Mouse (Mus musculus) hindbrain, embryonic 16.5 days (tissue): ENCODE results near the gene Khnyn. TPM values are rescaled to one million over a fixed set of nuclear protein-coding genes. Genes with fewer than 3 reads are reported as not detected.

Experiments
- ATAC-seq: fragments of 200-750 bp; cut with Nextera tagmentation; 2 replicates; pipeline ENCODE4 v1.8.0; 2017; ENCODE audit warnings: moderate TSS enrichment, moderate library complexity
- H3K27ac ChIP-seq: fragments of 300-500 bp; sonication (generic); 2 replicates; pipeline ENCODE4 v1.5.1; 2014; ENCODE audit warnings: low read depth, mild to moderate bottlenecking, control low read depth, low read length, moderate library complexity
- H3K27me3 ChIP-seq: fragments of 300-500 bp; sonication (generic); replicated peaks from 2 replicates; pipeline ENCODE4 v1.6.1; 2014; ENCODE audit warnings: low read length; ENCODE audit not compliant: control insufficient read depth, insufficient read depth
- H3K36me3 ChIP-seq: fragments of 300-500 bp; sonication (generic); 2 replicates; pipeline ENCODE4 v1.6.1; 2014; ENCODE audit warnings: mild to moderate bottlenecking, low read length, moderate library complexity, mixed read lengths; ENCODE audit not compliant: control insufficient read depth, insufficient read depth
- H3K4me1 ChIP-seq: fragments of 300-500 bp; sonication (generic); 2 replicates; pipeline ENCODE4 v1.6.1; 2014; ENCODE audit warnings: low read depth, low read length; ENCODE audit not compliant: control insufficient read depth, insufficient read depth
- H3K4me2 ChIP-seq: fragments of 300-500 bp; sonication (generic); 2 replicates; pipeline ENCODE4 v1.6.1; 2014; ENCODE audit warnings: mild to moderate bottlenecking, low read length, control low read depth, moderate library complexity
- H3K4me3 ChIP-seq: fragments of 300-500 bp; sonication (generic); 2 replicates; pipeline ENCODE4 v1.5.1; 2014; ENCODE audit warnings: mild to moderate bottlenecking, low read length, control low read depth, moderate library complexity
- H3K9ac ChIP-seq: fragments of 300-500 bp; sonication (generic); 2 replicates; pipeline ENCODE4 v1.6.1; 2014; ENCODE audit warnings: low read depth, mild to moderate bottlenecking, control low read depth, low read length, moderate library complexity
- H3K9me3 ChIP-seq: fragments of 300-500 bp; sonication (generic); 2 replicates; pipeline ENCODE4 v1.6.1; 2014; ENCODE audit warnings: mild to moderate bottlenecking, low read length, moderate library complexity; ENCODE audit not compliant: control insufficient read depth
- WGBS: fragments of 180-500 bp; shearing (Covaris S2); extraction: QIAGEN DNeasy Blood & Tissue Kit; methylation state at CpG from one replicate; pipeline ENCODE4 v1.1.7; 2014; 5-methylcytosine and 5-hydroxymethylcytosine counted together
- polyA plus RNA-seq: library from polyadenylated mRNA; unstranded; fragments of >200 nt; fragmentation: Nextera tagmentation; extraction: Ambion mirVana; gene quantifications from 2 replicates; pipeline ENCODE4 v1.2.1, GENCODE M21; 2015

Khnyn gene
- polyA plus RNA-seq, 1 experiment from 2014 or later: 9.1 TPM

- no peak for ATAC-seq
- WGBS: 81% methylated on average over 12 of the region's 12 CpGs
Measured at GRCm38 (mm10) chr14:55929263-55929997, 44.7 kb downstream of the Khnyn start.

GRCm38 (mm10) chr14:55933586-55933985 lies 48.8 kb downstream of the Khnyn start:
- H3K9ac ChIP-seq: no peak overlapping the region
- 55% methylated on average over 7 of the region's 7 CpGs for WGBS
- no peak overlapping the region for H3K27ac ChIP-seq
- H3K9me3 ChIP-seq: no peaks in the 10 kb centered on the region
- no peaks in the 10 kb centered on the region for H3K27me3 ChIP-seq
- no peak overlapping the region for H3K4me2 ChIP-seq
- no peak overlapping the region for H3K4me3 ChIP-seq
- H3K4me1 ChIP-seq: no peaks in the 10 kb centered on the region
- no peak for ATAC-seq
- no peaks in the 10 kb centered on the region for H3K36me3 ChIP-seq

More at GRCm38 (mm10) chr14:55929263-55929997, 44.7 kb downstream of the Khnyn start:
- Histone ChIP-seq H3K27me3 (no peaks in the 10 kb centered on the region), H3K4me3 (no peak overlapping the region), H3K9me3 (no peaks in the 10 kb centered on the region), H3K9ac (no peak overlapping the region), H3K4me2 (no peak overlapping the region), H3K36me3 (no peaks in the 10 kb centered on the region), H3K27ac (no peak overlapping the region), H3K4me1 (no peaks in the 10 kb centered on the region)

DNA sequence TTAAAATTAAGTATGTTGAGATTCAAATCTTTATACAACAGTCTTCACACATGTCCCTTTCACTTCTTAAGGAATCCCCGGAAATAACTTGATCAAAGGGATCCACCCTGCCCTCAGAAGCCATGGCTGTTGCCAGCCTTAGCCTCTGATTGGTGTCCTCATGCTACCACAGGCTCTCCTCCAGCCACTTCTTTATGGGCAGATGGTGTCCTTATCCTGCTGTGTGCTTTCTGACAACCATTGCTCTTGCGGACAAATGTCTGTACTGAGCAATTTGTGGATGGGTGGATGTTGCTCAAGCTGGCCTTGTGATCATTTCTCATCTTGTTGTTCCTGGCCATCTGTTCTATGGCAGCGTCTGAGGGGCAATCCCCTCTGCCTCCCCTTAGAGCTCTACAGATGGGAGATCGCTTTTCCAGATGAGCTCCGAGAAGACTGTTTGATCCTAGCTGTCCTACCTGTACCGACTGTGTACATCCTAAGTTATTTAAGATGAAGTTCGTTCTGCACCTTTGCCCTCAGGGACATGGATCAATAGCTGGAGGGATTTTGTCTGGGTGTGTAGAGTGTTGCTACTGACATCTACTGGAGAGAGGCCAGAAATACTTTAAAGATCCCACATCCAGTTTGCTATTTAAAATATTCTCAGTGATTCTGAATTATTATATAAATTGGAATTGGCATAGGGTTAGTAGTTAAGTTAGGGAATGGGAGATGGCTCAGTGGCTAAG lies 55.5 kb downstream of the Khnyn start:
- Histone ChIP-seq H3K9me3 (no peaks in the 10 kb centered on the region), H3K4me1 (no peaks in the 10 kb centered on the region), H3K9ac (no peak overlapping the region), H3K4me2 (no peak overlapping the region), H3K4me3 (no peak overlapping the region), H3K27ac (no peak overlapping the region), H3K27me3 (no peaks in the 10 kb centered on the region), H3K36me3 (no peaks in the 10 kb centered on the region)
- no peak for ATAC-seq
- 53% methylated on average over 7 of the region's 7 CpGs for WGBS

GRCm38 (mm10) chr14:55943601-55944000 lies 58.9 kb downstream of the Khnyn start:
- H3K4me3 ChIP-seq: no peak overlapping the region
- 85% methylated on average over 11 of the region's 11 CpGs for WGBS
- no peaks in the 10 kb centered on the region for H3K4me1 ChIP-seq
- no peaks in the 10 kb centered on the region for H3K9me3 ChIP-seq
- no peak overlapping the region for H3K4me2 ChIP-seq
- H3K36me3 ChIP-seq: no peaks in the 10 kb centered on the region
- no peaks in the 10 kb centered on the region for H3K27me3 ChIP-seq
- no peak for ATAC-seq
- H3K9ac ChIP-seq: no peak overlapping the region
- H3K27ac ChIP-seq: no peak overlapping the region

DNA sequence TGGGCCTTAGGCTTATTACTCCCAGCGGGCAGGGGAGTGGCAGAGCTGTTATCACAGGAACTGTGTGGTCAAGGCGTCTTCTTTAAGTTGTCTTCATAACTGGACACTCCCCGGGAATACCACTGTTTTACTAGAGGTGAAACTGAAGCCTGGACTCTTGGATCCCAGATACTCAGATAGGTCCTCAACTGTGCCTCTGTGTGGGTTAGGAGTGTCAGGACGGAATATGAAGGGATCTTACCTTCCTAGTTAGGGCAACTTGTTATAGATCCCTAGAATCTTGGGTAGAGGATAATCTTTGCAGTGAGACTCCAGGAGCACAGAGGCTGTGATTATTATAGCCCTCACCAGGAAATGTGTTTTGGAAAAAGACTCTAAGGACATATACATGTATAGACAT lies 59.8 kb downstream of the Khnyn start, which contains the start of gene Cma1:
Gene Cma1 (minus strand): TSS at position 101 of the 400 bp plus-strand sequence.
- Histone ChIP-seq H3K4me1 (no peaks in the 10 kb centered on the region), H3K9me3 (no peaks in the 10 kb centered on the region), H3K27me3 (no peaks in the 10 kb centered on the region), H3K36me3 (no peaks in the 10 kb centered on the region), H3K27ac (no peak within 1 kb of the TSS), H3K4me2 (no peak within 1 kb of the TSS), H3K9ac (no peak within 1 kb of the TSS), H3K4me3 (no peak within 1 kb of the TSS)
- no peak for ATAC-seq
- 82% methylated on average over 4 of the region's 4 CpGs for WGBS

GRCm38 (mm10) chr14:55946269-55946969 lies 61.7 kb downstream of the Khnyn start:
- 94% methylated on average over 2 of the region's 2 CpGs for WGBS
- Histone ChIP-seq H3K27ac (no peak overlapping the region), H3K36me3 (no peaks in the 10 kb centered on the region), H3K9ac (no peak overlapping the region), H3K4me3 (no peak overlapping the region), H3K27me3 (no peaks in the 10 kb centered on the region), H3K4me1 (no peaks in the 10 kb centered on the region), H3K9me3 (no peaks in the 10 kb centered on the region), H3K4me2 (no peak overlapping the region)
- ATAC-seq: no peak

Other genes with a start within 250 kb of the Khnyn start
- gene Ipo4, start 249.0 kb upstream of the Khnyn start, polyA plus RNA-seq: 116 and 131 TPM in 2 replicates
- 1.5 and 1.6 TPM in 2 replicates for gene Gm49378, start 247.1 kb upstream of the Khnyn start, polyA plus RNA-seq
- gene Tm9sf1, start 241.1 kb upstream of the Khnyn start, polyA plus RNA-seq: 68.7 and 72.1 TPM in 2 replicates
- gene Tssk4, start 234.8 kb upstream of the Khnyn start, polyA plus RNA-seq: 0.32 and 0.53 TPM in 2 replicates
- gene Mdp1, start 224.4 kb upstream of the Khnyn start, polyA plus RNA-seq: 77.2 and 82.8 TPM in 2 replicates
- gene Gmpr2, start 213.0 kb upstream of the Khnyn start, polyA plus RNA-seq: 48.6 and 50.4 TPM in 2 replicates
- 567 and 599 TPM in 2 replicates for gene Nedd8, start 212.8 kb upstream of the Khnyn start, polyA plus RNA-seq
- 25.3 and 25.7 TPM in 2 replicates for gene Tinf2, start 203.1 kb upstream of the Khnyn start, polyA plus RNA-seq
- 0.20 and 0.41 TPM in 2 replicates for gene Tgm1, start 171.0 kb upstream of the Khnyn start, polyA plus RNA-seq
- 60.3 and 65.8 TPM in 2 replicates for gene Rabggta, start 162.7 kb upstream of the Khnyn start, polyA plus RNA-seq
- 85.9 and 90.3 TPM in 2 replicates for gene Dhrs1, start 139.3 kb upstream of the Khnyn start, polyA plus RNA-seq
- 27.1 and 27.9 TPM in 2 replicates for gene Nop9, start 139.3 kb upstream of the Khnyn start, polyA plus RNA-seq
- gene Cideb, start 126.5 kb upstream of the Khnyn start, polyA plus RNA-seq: 0.17 and 0.63 TPM in 2 replicates
- 0.47 and 0.66 TPM in 2 replicates for gene Ltb4r2, start 123.5 kb upstream of the Khnyn start, polyA plus RNA-seq
- 0.22 and 0.79 TPM in 2 replicates for gene Ltb4r1, start 119.0 kb upstream of the Khnyn start, polyA plus RNA-seq
- gene Adcy4, start 100.9 kb upstream of the Khnyn start, polyA plus RNA-seq: 3.5 and 5.1 TPM in 2 replicates
- 2.3 and 3.6 TPM in 2 replicates for gene Ripk3, start 96.1 kb upstream of the Khnyn start, polyA plus RNA-seq
- gene Nfatc4, start 61.8 kb upstream of the Khnyn start, polyA plus RNA-seq: 6.5 and 11.9 TPM in 2 replicates
- gene Nynrin, start 30.9 kb upstream of the Khnyn start, polyA plus RNA-seq: 8.4 and 13.7 TPM in 2 replicates
- 0.35 and 0.56 TPM in 2 replicates for gene Cbln3, start 555 bp upstream of the Khnyn start, polyA plus RNA-seq
- gene Sdr39u1, start 15.3 kb downstream of the Khnyn start, polyA plus RNA-seq: 163 and 175 TPM in 2 replicates
- gene Cma1, start 59.7 kb downstream of the Khnyn start, polyA plus RNA-seq: 2.2 TPM in 1 of 2 replicates, not detected in the other
- gene Cma2, start 66.0 kb downstream of the Khnyn start, polyA plus RNA-seq: not detected in 2 replicates
- gene Mcpt1, start 133.0 kb downstream of the Khnyn start, polyA plus RNA-seq: not detected in 2 replicates
- not detected in 2 replicates for gene Mcpt9, start 145.5 kb downstream of the Khnyn start, polyA plus RNA-seq
- gene Mcpt2, start 157.1 kb downstream of the Khnyn start, polyA plus RNA-seq: not detected in 2 replicates
- gene Mcpt4, start 177.4 kb downstream of the Khnyn start, polyA plus RNA-seq: not detected in 2 replicates
- gene Mcpt8, start 200.3 kb downstream of the Khnyn start, polyA plus RNA-seq: not detected in 2 replicates
- gene Ctsg, start 217.6 kb downstream of the Khnyn start, polyA plus RNA-seq: 0.31 TPM in 1 of 2 replicates, not detected in the other
- not detected in 2 replicates for gene Gzme, start 235.7 kb downstream of the Khnyn start, polyA plus RNA-seq
- not detected in 2 replicates for gene Gzmd, start 247.7 kb downstream of the Khnyn start, polyA plus RNA-seq